Mouse (Mus musculus) embryonic fibroblast, embryonic 13.5 days (primary cell): Measurements from ENCODE around the gene Pdia6.

Source experiments
- CTCF ChIP-seq: IDR thresholded peaks from 2 replicates; pipeline ENCODE4 v1.5.1; 2011; ENCODE audit warnings: mild to moderate bottlenecking, control low read depth, low read length, moderate library complexity, borderline replicate concordance; ENCODE audit not compliant: insufficient read depth
- POLR2A ChIP-seq: IDR thresholded peaks from 2 replicates; pipeline ENCODE4 v1.6.1; 2011; ENCODE audit warnings: low read depth, mild to moderate bottlenecking, control low read depth, low read length, moderate library complexity

GRCm38 (mm10) chr12:17310852-17311839, 44.8 kb downstream of the Pdia6 start:
- no peak for TF ChIP-seq CTCF
- no peak for TF ChIP-seq POLR2A
